Mouse (Mus musculus) ovary, postnatal 10 days (tissue): Measurements from ENCODE around the gene Ccdc142.
A peak's percentile ranks its signal among the peaks of the same experiment; 100 is the strongest.

Experiments used
- DNase-seq: peaks from one replicate; pipeline ENCODE4 v3.0.0; 2022; ENCODE audit warnings: low spot score

The Ccdc142 gene

DNA sequence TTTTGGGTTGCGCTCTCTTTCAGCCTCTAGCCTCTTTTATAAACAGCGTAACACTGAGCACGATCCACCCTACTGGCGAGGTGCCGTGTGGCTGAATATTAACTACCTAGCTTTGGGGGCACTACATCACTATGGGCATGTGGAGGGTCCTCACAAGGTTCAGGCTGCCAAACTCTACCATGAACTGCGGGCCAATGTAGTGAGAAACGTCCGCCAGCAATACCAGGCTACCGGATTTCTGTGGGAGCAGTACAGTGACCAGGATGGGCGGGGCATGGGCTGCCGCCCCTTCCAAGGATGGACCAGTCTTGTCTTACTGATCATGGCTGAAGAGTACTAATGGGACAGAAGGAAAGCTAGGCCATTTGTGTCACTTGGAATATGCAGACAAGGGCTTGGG, 17.0 kb downstream of the Ccdc142 start:
- no peak for DNase-seq

DNA sequence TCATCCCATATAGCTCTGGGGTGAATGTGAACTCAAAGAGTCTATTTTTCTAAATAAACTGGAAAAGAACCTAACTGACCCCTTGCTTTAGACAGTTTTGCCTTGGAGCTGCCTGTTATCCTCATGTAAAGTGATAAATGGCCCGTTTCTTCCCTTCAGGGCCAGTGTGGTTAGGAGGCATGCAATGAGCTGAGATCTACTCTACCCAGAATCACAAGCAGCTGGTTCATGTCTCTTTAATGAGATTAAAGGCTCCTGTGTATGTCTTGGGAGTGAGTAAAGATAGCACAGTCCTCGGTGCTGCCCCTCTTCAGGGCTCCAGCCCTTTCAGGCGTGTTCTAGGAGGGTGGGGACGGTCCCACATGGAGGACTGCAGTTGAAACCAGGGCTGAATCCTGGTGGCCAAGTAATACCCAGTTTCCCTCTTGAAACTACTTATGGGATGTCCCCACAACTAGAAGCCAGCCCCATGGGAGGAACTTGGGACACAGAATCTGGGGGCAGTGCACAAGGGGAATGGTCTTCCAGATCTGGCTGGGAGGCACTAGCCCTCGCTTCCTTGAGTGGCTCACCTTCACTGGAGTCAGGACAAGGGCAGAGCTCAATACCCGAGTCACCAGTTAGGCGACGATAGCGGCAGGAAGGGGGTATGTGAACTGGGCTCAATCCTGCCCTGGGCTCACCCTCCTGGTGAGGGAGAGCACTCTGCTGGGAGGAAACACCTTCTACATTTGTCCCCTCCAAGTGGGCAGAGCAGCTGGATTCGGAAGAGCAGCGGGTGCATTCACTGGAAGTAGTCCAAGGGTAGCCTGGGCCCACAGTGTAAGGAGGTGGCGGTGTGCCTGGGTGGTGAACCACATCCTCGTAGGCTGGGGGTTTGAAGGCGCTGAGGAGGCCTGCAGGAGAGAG, 17.7 kb downstream of the Ccdc142 start:
- no peak for DNase-seq

DNA sequence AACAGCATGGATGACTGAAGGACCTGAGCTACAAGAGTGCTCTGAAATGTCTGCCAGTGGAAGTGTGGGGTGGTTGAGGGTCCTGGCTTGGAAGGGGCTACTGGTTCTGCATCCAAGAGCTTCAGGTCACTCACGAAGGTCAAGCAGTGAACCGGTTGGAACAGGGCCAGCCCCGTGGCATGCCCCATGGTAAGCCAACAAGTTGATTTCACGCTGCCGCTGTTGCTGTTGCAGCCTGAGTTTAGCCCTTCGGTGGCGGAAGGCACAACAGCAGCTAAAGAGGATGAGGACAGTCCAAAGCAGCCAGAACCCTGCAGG, 18.3 kb downstream of the Ccdc142 start:
- no peak for DNase-seq

DNA sequence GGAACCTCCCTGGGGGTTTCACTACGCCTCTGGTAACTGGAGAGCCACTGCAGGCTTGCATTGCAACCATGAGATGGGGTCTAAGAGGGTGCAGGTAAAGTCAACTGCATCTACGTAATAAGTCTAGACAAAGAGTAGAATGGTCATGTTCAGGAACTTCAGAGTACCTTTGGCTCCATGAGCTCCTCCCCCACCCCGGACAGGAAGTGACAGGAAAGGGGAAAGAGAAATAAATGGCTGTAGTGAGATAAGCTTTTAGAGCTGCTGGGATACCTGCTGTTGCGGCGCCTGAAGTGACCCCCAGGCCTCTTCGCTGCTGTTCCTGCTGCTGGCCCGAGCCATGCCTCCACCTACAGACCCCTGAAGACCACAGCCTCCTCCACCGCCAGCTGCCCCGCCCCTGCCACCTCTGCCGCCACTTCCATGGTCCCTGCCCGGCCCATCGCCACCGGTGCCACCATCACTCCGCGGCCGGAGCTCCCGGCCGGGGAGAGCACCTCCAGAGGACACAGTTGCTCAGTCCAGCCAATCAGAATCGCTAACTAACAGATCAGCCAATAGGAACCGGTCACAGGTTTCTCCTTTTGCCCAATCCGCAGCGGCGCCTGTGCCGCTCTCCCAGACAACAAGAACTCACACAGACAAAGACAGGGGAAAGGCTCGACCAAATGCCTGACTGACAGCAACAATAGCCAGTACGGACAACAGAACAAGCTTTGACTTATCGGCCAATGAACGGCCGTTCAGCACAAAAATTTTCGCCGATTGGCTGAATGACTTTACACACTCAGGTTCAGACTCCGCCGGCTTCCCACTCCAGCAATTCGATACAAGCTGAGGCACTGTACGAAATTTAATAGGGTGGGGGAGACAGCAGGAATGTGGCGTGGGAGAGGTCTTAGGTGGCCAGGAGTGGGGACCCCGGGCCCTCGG, 19.8 kb downstream of the Ccdc142 start, which contains the start of gene Wbp1:
Wbp1 (minus strand) TSS at position 630 of the 933 bp plus-strand sequence.
- peak; percentile 81 for DNase-seq

DNA sequence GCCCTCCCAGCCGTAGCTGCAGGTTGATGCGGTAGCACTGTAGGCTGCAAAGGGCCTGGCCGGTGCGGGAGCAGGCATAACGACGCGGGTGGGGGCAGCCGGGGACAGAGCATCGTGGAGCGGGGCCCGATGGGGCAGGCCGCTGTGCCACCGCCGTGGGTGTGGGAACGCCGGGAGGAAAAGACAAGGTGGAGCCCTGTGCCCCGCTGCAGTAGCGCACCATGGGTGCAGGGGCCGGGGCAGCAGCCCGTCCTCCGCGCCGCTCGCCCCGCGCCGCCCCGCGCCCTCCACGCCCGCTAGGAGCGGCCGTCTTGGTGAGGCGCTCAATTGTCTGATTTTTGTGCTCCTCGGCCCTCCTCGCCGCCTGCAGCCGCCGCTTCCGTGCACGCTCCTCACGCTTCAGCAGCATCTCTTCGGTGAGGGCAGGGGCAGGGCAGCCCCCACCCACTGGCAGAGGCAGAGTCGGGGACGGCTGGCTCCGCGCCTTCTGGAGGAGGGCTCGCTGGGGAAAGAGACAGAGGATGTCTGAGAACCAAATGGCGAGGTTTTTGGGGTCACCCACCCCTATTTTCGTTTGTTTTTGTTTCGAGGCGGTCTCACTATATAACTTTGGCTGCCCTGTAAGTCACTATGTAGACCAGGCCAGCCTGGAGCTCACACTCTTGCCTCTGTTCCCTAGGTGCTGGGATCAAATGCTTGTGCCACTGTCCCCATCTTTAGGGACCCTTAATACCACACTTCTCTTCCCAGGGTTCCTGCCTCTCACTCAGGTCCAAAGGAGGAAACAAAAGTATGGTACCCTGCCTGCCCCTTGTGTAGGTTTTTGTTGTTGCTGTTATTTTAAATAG, 20.7 kb downstream of the Ccdc142 start:
- DNase-seq, result no peak

DNA sequence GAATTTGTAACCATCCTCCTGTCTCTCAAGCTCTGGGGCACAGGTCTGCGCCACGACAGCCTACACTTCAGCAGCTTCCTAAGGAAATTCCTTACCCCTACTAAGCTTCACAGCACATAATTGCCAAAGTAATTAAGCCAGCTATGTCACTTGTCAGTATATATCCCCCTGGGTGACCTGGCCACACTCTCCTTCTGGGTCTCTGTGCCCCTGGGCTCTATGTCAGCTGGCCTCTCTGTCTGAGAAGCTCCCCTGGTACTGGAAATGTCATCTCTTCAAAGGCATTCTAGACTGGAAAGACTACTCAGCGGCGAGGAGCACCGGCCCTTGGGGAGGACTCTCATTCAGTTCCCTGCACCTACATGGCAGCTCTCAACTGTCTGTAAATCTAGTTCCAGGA, 21.6 kb downstream of the Ccdc142 start:
- no peak for DNase-seq

DNA sequence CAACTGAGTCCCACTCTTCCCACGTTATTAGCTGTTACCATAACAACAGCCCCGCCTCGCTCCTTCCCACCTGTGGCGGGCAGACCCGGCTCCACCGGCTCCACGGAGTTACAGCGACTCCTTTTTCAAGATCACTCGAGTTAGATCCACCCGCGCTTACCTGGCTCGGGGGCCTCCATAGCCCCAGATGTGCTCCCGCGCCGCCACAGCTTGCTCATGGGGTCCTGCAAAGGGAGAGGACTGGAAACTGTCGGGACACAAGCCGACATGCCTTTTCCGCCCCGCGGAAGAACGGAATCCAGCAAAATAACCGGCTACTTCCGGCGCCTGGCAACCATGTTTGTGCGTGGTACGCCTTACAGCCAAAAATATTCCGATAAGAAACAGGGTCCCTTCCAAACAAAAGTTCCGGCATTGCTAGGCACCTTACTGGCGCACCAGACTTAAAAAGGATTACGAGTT, 23.5 kb downstream of the Ccdc142 start:
- DNase-seq, result peak; percentile 79

DNA sequence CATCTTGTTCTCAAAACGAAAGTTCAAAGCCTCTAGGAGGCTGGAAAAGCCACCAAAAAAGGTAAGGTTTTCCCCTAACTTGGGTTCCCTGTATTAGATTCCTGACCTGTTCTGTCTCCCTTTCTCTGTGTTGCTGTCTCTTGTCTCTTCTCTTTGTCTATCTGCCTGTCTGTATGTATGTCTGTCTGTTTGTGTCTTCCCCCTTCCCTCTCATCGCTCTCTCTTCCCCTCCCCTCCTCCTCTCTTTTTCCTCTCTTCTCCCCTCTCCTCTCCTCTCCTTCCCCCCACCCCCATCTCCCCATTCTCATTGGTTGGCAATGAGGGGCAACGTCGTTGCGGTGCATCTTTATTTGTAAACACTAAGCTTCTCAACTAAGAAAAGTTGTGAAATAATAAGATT, 23.9 kb downstream of the Ccdc142 start, which contains the start of gene Ino80b:
Ino80b (minus strand) TSS at position 101 of the 400 bp plus-strand sequence.
- no peak for DNase-seq

DNA sequence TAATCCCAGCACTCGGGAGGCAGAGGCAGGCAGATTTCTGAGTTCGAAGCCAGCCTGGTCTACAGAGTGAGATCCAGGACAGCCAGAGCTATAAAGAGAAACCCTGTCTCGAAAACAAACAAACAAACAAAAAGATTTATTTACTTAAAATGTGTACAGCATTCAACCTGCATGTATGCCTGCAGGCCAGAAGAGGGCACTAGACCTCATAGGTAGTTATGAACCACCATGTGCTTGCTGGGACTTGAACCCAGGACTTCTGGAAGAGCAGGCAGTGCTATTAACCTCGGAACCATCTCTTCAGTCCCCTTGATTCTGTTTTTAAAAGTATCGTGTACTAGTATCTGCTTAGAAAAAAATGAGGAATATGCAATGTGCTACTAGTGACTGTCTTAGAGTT, 26.0 kb downstream of the Ccdc142 start:
- no peak for DNase-seq

DNA sequence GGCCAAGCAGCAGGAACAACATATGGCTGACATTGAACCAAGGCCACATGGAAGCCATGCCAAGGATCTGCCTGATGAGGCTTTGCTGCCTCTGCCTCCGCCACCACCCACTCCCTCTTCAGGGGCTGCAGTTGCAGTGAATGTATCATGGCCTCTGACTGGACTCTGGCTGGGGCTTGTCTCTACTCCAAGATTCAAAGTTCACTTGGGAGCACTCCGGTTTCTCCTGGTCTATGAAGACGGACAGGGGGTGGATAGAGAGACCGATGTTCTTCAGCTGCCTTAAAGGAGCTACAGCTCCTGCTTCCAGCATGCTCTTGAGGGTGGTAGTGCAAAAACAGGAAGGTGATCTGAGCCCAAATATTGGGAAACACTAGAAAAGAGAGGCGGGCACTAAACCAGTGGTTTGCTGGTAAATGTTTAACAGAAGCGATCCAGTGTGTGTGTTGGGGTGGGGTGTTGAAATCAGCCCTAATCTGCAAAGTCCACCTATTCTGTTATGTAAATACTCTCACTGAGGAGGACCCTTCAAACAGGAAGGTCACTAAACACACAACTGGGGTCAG, 30.2 kb downstream of the Ccdc142 start:
- DNase-seq, result no peak

DNA sequence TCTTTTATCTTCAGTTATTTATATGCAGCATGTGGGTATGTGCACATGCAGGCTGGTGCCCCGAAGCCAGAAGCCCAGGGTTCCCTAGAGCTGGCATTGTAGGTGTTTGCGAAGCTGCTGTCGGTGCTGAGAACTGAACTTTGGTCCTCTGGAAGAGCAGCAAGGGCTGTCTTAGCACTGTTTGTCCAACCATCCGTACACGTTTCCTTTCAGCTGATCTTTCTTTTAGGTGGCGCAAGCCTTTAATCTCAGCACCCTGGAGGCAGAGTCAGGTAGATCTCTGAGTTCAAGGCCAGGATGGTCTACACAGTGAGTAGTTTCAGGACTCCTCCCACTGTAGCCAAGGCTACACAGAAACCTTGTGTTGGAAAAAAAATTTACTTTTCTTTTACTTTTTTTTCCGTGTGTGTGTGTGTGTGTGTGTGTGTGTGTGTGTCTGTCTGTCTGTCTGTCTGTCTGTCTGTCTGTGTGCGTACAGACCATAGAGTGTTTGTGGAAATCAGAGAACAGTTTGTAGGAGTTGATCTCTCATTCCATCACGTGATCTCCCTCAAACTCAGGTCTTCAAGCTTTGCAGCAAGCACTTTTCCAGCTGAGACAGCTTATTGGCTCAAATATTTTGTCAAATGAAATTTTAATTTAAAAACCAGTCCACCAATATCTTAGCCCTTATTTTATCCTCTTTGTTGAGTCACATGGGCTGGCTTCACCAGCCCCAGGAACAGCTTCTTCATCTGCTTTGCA, 30.9 kb downstream of the Ccdc142 start:
- no peak for DNase-seq

DNA sequence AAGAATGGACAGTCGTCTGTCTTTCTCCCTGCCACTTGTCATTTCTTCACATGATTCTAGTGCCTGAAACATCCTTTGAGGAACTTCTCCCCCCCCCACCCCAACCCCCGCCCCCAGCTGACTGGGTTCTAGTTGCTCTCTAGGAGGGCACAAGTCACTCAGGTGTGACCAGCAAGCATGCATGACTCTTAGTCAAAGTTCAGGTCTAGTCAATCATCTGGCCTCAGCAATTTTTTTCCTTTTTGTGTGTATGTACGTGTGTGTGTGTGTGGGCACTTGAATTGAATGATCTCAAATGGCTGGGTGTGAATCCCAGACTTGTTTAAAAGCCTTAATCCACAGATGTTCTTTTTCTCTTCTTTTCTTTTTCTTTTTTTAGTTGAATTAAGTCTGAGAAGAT, 32.8 kb downstream of the Ccdc142 start:
- no peak for DNase-seq

DNA sequence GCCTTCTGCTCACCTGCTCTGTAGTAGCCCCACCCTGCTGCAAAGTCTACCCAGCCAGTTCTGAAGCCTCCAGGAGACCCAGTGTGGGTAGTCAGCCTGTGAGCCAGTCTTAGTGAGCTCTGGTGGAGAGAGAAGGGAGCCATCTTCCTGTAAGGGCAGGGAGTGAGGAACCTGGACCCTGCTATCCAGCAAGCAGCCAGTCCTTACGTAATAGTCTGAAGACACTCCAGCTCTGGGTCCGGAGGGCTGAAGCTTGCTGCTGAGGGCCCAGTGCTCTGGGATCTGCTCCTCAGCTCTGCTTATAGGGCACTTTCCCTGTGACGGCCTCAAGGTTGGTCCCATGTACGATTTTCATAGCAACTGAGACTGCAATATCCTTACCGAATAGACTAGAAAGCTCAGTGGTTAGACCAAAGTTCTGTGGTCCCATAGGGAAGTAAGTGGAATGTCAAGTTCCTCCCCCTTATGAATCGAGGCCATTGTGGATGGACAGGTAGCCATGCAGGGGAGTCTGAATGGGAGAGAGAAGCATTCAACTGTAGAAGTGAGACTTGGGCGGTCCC, 33.6 kb downstream of the Ccdc142 start, which contains the start of gene Rtkn:
Rtkn (plus strand) TSS at position 513 of the 563 bp plus-strand sequence.
- no peak for DNase-seq

DNA sequence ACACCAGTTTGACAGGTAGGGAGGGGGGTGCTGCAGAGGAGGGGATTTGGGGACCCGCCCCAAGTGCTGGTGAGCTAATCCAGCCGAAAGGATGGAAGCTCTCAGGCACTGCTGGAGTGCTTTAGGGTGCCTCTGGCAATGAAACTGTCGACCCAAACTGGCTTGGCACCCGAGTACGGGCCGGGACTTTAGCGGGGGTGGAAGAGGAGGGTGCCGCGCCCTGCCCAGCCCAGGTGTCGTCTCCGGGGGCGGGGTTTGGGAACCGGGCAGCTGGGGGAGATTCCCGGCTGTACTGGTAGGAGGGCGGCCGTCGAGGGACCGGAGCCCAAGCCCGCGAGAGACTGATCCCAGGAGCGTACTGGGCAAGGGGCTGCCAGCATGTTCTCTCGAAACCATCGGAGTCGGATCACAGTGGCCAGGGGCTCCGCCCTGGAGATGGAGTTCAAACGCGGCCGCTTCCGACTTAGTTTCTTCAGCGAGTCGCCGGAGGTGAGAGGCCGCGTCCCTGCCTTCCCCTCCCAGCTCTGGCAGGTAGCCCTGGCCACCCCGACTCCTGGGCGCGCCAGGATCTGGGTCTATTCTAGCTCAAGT, 34.3 kb downstream of the Ccdc142 start:
- DNase-seq, result no peak

DNA sequence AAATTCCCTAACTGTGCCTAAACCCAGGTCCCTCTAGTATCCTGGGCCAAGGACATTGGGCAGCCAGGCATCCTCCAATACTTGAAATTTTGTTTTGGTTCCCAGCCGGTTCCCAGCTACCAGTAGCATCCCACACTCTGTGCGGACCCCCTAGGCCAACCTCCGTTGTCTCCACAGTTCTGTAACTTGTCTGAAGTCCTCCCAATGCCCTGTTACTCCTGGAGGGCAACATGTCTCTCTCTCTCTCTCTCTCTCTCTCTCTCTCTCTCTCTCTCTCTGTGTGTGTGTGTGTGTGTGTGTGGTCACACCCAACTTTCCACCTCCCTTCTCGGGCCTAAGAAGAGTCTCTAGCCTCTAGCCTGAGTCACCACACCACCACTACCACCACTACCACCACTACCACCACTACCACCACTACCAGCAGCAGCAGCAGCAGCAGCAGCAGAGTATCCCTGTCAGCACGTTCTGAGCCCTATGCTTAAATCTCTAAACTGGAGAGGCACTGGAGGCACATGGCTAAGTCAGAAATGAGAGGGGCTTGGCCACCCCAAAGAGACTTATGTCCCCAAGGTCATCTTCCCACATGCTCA, 35.0 kb downstream of the Ccdc142 start:
- no peak for DNase-seq

DNA sequence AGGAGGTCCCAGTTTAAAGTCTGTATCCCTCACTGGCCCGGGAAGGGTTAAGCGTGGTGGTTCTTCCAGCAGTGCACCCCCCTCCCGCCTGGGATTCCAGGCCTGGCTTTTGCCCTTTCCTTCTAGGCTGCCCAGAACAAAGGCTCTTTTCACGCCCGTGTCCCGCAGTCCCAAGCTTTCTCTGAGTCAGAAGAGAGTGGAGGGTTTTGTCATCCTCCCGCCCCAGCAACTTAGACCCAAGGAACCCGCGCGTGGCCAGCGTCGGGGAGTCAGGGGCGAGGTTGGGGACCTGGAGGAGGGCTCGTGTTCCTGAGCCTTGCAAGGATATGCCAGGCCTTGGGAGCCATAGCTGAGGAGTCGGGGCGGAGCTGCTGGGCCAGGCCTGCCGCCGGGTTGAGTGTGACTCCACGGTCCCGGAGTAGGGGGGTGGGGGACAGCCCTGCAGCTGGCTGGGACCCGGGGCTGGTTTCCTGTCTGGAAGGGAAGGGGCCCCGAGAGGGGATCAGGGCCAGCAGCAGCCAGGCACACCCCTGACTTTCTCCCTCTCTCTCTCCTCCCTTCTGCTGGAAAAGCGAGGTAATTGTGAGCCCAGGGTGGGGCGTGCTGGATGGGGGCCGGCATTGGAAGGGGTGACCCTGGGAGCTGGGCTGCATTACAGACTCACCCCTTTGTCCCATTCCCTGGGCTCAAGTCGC, 35.6 kb downstream of the Ccdc142 start:
- DNase-seq, result peak; percentile 70

DNA sequence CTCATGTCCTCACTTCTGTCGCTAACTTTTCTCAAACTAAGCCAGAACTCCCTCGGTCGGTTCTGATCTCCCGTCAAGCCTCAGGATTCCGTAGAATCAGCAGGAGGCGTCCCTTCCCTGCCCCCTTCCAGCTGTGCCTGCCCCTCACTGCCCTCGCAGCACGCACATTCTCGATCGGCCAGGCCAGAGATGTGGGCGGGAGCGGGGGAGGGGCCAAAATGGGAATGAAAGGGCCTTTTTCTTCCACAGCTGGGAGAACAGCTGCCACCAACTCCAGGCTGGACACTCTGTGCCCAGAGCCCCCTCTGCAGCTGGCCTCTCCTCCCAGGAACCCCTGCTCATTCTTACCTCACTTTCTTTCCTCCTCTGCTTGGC, 36.2 kb downstream of the Ccdc142 start:
- DNase-seq, result peak; percentile 79

DNA sequence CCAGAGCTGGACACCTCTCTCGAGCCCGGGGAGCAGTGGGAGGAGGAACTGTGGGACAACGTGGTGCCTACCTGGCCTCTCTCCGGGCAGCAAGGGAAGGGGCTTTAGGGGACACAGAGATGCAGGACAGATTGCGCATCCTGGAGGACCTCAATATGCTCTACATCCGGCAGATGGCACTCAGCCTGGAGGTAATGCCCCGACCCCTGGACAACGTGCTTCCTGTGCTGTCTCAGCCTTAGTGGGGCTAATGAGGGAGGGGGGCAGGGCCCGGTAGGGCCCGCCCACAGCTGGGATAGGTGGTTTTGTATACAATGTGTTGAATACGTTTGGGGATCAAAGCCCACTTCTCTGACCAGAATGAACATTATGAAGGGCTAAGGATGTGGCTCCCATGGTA, 36.7 kb downstream of the Ccdc142 start:
- DNase-seq, result no peak

DNA sequence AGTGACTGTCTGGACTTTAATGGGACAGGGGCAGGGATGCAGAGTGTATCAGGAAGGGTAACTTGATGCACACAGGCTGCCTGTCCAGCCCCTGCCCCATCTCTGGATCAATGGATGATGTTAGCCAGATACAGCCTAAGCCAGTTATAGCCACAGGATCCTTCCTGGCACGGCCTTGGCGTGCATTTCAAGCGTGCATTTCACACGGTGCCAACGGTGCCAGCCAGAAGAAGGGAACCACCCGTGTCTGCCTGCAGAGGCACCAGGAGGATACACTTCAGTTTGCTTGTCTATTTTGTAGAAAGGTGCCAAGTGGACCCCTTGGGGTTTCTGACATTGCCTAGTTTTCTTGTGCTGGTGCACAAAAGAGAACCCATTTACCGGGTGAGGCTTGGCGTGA, 38.6 kb downstream of the Ccdc142 start:
- no peak for DNase-seq
